Mouse (Mus musculus) cerebellum, adult 9-10 months (tissue): Measurements from ENCODE around the gene Nxpe2.
"Not testable (repeated sequence)": the region's sequence is repeated elsewhere in the genome, so short reads cannot be mapped to it uniquely, and the experiment has no call there.

ENCODE experiments used
- DNase-seq: peaks from one replicate; pipeline ENCODE4 v3.0.0; 2022

Gene Nxpe2

DNA sequence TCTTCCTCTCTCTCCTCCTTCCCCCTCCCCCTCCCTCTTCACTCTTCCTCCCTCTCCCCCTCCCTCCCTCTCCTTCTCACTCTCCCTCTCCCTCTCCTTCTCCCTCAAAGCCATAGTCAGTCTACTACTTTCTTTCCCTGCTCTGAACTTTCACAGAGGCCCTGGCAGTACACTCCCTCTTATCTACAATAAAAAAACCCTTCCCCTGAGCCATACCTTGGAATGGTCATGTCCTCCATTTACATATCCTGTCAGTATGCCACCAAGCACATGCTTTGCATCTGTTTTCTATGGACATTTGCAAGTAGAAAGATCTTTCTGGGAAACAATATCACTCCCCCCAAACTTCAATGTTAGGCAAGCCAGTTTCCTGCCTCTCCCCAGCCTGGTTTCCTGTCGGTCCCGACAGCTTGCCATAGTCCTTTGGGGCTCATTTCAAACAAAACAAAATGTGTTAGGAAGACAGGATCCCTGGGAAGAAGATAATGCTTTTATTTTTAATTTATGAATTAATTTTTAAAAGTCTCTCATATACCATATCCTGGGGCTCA lies at the start of gene Nxpe2:
Gene Nxpe2, minus strand, starts transcription at position 307 of the 551 bp plus-strand sequence.
- DNase-seq, result no peak

DNA sequence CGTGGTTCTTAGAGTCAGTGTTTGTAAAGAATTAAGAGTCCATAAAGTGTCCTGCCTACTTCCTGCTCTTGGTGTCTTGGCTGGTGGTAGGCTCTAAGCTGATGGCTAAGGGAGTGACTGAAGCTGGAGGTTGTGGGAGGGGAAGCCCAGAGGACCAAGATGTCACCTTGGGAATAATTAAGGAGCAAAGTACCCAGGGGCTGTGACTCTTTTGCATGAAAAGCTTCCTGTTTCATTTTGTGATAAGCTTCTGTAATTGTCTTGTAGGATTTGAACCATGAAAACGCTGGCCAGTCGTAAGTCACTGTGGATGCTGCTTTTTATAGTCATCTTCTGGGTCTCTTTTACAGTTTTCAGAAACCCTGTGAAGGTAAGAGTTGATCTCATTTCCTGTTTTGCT lies 36.7 kb upstream of the Nxpe2 start:
- DNase-seq, result no peak

DNA sequence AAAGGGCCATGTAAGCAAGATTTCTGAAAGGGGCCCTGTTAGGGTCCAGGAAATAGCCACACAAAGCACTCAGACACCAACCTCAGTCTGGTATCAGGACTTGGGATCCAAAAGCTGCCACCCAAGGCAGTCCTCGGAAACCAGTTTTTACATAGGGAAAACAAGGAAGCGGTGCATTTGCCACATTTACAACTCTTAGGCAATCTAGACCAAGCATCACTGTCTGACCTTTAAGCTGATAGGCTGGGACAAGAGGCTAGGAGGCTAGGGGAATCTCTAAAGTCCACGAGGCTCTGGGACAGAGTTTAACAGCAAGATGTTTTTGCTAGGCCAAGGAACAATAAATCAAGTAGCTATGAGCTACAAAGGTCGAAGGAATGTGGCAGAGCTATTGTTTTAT lies 35.2 kb upstream of the Nxpe2 start:
- DNase-seq, result no peak

DNA sequence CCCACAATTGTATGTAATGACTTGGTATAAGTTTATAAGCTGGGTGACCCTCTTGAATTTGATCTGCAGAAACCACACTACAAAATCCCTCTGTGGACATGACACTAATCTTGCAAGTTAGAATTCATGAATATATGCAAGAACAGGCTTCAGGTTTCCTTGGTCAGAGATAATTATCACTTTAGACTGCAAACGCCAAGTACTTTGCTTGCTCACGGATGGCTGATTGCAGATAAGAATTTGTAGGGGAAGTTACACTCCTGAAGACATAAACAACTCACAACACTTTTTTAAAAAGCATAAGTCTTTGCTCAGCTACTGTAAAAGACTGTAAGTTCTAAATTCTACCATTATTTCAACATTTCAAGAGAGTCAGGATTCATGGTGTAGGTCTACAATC lies 21.1 kb upstream of the Nxpe2 start:
- DNase-seq, result no peak

DNA sequence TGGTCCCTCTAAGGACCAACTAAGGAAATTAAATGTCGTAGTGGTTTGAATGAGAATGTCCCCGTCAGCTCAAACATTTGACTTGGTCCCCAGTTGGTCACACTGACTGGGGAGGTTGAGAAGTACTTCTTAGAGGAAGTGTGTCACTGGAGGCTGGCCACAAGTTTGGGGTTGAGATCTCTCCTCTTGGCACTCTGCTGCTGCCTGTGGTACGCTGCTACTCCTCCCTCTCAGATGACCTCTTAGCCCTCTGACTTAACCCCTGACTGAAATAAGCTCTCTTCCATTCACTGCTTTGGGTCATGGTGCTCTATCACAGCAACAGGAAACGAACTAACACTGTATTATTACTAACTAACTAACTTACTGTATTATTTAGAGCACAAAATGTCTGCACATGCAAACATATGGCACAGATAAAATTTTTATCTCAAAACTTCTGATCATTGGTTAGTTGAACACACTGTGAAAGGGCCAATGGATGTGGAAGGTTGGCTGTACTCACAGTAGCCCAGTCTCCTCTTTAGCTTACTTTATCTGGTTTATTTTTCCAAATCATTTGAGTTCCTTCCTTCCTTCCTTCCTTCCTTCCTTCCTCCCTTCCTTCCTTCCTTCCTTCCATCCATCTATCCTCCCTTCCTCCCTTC lies 20.1 kb upstream of the Nxpe2 start:
- DNase-seq, result no peak

DNA sequence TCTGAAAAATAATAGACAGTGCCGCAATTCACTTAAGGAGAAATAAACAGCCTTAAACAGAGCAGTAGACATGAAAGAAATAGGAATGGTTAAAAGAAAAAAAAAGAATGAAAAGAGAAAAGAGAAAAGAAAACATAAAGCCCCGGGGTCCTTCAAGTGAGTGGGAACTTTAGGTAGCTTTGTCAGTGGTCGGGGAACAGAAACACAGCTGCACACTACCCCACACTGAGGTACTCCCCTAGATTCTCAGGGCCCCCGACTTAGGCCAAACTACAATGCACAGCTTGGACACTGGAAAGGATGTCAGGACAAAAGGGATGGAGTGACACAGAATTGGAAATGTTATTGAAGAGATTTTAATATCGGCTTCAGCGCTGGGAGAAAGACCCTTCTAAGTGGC lies 9.5 kb upstream of the Nxpe2 start:
- DNase-seq, result no peak

DNA sequence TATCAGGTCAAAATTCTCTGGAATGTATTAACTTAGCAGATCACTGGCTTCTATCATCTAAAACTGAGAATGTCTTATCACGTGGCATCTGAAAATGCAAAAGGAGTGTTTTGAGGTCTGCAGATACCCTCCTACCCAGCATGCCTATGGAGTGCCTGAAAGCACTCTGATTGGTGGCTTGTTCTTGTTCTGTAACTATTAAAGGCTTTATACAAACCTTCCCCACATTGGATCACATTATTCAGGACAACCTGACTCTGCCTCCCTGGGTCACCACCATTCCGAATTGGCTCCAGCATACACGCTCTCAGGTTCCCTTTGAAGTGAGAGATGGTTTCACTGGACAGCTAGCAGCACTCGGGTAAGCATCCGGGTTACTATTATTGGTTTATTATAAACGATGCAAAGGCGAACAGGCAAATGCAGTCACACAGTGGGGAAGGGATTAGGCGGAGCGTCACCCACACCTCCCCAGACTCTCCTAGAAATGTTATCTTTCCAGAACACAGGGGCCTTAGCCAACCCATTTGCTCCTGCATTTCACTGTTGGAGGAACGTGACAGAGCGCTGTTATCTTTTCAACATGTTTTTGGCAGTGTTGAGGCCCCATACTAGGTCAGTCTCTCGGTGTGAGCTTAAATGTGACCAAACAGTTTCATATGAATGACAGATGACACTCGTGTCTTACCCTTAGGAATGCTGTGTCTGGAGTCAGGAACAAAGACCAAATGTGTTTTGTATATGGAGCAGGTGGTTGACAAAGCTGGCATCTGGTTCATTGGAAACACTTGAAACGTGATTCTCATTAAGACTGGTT lies 8.8 kb upstream of the Nxpe2 start:
- no peak for DNase-seq

DNA sequence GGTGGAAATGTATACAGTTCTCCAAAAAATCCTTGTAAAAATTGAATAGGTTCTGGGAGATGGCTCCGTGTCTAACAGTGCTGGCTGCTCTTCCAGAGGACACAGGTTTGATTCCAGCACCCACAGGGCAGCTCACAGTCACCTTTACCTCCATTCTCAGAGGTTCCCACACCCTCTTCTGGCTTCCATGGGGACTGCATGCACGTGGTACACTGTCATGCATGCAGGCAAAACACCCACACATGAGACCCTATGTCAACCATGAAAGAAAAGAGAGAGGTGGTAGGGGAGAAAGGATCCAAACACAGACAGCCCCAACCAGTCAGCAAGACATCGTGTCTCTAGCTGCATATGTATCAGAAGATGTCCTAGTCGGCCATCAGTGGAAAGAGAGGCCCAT lies 7.6 kb upstream of the Nxpe2 start:
- no peak for DNase-seq

DNA sequence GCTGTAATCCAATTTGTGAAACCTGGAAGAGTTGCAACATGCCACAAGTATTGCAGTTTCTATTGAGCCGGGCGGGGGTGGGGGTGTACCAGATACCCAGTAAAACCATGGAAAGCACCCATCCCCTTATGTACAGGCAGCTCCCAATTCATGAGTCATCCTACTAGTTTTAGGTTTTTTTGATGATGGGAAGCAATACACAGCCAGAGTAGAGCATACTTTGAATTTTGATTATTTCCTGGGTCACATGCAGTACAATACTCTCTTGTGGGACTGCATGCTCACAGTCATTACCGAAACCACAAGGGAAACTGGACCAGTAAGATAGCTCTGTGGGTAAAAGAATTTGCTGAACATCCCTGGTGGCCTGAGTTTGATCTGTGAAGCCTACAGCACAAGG lies 3.8 kb upstream of the Nxpe2 start:
- no peak for DNase-seq

DNA sequence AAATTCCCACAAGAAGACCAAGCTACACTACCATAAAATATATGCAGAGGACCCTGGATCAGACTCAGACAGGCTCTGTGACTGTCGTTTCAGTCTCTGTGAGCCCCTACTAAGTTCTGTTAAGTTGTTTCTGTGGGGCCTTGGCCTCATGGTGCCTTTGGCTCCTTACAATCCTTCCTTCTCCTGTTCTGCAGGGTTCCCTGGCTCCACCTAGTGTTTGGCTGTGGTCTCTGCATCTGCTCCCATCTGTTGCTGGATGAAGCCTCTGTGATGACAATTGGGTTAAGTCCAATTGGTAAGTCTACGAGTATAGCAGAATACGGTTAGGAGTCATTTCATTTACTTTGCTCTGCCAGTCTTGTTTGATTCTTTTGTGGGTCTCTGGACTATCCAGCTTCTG lies 1.5 kb upstream of the Nxpe2 start:
- peak; percentile 81 for DNase-seq

DNA sequence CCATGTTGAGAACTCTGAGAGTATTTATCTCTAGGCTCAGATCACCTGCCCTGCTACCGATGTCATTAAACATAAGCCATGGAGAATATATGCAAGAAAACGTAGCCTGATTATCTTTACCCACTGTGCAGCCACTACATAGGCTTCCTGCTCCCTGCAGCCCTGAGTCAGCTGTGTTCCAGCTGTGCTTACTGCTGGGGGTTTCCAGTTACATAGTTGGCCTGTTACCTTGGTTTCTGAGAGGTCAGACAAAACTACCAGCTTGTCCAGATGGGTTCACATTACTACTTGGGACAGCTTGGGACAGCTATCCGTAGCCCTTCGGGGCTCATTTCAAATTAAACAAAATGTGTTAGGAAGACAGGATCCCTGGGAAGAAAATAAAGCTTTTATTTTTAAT lies 868 bp upstream of the Nxpe2 start:
- no peak for DNase-seq

DNA sequence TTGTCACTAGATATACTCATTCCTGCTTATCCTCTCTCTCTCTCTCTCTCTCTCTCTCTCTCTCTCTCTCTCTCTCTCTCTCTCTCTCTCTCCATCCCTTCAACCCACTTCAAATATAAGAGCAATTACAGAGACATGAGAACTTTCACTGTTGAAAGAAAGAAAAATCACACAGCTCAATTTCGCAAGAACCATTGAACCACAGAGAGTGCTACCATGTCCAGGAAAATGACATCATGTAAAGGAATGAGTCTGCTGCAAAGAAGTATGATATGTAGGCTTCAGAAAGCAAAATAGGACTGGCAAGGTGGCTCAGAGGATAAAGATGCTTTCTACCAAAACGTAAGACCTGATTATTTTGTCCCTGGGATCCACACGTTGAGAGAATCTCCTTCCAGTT lies 7.4 kb downstream of the Nxpe2 start:
- no peak for DNase-seq

DNA sequence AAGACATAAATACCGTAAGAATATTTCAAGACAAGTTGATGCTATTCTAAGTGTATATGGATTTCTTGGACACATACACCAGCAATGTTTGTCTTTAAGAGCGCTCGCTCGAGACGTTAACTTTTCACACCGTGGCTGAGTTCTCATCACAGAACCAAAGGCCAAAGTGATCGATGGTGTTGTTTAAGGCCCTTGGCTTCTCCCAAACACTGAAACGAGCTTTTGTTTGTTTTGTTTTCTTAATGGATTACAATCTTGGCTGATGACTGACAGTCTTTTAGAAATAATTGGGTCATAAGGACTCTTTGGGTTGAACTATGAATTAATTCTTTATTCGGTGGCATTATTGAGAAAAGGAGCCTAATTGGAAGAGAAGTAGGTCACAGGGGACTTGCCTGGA lies 7.8 kb downstream of the Nxpe2 start:
- DNase-seq, result no peak

DNA sequence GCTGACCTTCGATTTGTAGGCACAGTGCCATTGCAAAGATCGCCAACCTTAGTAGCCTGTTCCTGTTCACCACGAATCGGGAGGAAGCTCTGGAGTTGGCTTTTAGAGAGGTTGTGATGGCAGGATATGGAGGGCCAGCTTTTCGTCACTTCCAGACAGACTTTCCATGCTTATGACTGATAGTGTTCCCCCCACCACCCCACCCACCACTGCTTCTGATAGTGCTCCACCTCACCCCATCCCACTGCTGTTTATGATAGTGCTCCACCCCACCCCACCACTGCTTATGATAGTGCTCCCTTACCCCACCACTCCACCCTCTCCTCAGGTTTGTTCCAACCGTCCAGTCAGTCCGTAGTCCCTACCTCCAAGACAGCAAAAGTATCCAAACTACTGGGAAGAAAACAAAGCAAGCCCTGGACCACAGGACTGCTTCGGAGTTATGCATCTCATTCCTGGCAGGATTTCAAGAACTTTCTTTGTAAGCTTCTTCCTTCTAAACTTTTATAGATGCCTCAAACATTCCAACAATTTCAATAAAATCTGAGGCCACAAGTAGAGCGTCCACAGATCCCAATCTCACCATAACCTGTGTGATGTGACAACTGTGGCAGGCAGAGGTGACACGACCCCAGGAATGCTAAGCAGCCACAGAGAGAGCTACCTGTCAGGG lies 12.4 kb downstream of the Nxpe2 start:
- DNase-seq, result no peak

DNA sequence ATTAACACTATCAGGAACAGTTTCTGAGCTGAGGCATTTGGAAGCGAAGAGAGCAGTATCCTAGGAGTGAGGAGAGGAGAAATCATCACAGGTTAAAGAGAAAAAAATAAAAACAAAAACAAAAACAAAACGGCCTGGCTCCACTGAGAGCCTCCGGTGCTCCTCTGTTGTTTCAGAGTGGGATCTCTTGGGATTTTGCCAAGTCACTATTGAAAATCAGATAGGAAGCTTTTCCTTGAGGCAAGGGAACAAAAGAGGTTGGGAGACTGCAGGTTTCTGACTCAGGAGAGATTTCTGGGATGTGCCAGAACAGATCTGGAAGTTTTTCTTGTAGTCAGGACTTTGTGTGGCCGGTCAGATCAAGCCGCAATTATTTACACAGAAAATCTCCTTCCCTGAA lies 13.7 kb downstream of the Nxpe2 start:
- no peak for DNase-seq

DNA sequence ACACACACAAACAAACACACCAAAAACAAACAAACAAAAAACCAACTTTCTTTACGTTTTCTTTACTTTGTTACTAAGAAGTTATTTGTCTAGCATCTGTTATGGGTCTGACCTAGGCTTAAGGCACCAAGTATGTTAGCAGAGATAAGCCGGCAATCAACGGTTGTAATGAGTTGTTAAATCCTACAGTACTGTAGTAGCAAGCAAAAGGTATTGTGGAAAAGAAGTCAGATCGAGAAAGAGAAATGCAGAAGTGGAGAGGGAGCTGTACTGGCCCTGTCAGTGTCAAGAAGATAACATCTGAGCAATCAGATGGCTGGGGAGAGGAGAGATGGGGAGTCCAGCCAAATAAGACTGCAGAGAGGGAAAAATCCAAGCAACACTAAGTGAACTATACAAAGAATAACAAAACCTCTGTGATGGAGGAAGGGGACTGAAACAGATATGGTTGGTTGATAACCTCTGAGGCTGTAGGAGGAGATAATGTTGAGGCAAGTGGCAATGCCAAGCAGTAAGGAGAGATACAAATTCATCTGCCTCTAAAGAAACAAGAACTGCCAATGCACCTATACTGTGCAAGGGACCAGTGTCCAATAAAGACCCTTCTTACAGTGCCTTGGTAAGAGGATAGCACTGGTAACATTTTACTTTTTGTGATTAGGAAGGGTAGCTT lies 14.3 kb downstream of the Nxpe2 start:
- DNase-seq, result no peak

DNA sequence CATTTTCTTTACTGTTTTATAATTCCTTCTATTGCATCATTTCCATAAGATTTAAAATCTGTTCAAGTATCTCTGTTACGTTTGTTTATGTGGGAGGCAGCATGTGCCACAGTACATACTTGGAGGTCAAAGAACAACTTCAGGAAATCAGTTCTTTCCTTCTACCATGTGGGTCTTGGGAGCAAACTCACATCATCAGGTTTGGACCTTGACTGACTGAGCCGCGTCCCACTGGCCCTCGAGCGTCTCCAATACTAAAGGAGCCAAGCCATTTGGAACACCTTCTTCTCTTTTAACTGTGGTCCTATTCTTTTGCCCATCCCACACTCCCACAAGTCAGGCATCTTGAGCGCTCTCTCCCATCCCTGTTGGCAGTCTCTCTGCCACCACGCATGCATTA lies 23.7 kb downstream of the Nxpe2 start:
- DNase-seq, result no peak

DNA sequence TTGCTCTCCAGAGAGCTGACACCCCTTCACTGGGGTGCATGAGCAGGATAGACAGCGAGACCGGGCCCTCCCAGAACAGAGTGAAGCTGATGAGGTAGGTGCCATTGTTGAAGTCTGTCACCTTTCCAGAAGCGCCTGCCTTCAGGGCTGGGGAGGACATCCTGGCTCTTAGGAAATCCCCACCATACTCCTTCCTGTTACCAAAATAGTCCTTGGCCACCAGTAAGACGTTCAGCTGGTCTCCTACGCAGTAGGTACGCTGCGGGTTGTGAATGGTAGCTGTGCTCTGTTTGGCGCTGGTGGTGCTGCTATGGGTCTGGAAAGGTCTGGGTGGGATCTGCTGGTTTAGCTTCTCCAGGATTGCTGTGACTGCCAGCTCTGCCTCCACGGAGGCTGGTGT lies 26.9 kb downstream of the Nxpe2 start:
- DNase-seq, result no peak

DNA sequence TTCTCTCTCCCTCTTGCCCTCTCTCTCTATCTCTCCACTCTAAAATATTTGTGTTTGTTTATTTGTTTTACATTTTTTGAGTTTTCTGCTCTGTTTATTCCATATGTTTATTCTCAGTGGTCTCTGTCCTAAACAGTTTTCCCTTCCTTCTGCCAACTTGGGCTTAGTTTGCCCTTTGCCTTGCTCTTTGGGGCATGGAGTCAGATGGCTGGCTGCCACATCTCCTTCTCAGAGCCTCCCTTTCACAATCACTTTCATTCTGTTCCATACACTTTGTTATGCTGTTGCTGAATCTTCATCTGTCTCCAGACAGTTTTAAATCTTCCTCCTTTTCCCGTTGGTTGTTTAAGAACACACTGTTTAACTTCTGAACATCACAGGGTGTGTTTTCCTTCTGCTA lies 37.4 kb downstream of the Nxpe2 start:
- DNase-seq, result no peak

DNA sequence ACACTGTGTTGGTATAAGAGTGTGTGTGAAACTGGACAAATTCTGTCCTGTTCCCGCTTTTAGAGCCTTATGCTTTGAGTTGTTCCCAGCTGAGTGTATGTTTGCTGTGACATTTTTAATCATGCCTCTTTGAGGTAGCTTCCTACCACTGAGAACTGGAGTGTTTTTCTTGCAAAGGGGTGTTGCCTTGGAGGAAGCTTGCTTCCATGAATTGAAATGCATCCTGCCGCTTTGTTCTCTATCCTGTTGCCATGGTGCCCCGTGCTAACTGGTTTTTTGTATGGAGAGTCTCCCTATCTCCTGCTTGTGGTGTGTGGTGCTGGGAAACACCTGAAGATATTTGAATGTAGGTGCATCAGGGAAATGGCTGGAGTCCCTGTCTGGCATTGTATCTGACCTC lies 39.1 kb downstream of the Nxpe2 start:
- no peak for DNase-seq

DNA sequence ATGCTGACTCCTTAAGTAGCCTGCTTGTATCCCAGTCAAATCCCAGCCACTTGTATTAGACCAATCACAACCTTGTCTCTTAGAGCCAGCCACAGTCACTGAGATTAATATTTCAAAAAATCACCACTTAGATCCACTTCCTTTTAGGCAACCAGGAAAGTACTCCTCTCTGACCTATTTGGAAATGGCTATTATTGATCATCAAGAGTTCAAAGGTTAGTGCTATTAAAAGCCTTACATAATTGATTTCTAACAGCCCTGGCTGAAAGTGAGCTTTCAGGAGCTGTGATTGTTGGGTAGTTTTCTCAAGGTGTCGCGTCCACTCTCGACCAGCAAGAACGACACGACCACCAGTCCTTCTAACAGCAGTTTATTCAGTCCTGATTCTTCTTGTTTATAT lies 42.0 kb downstream of the Nxpe2 start:
- DNase-seq, result no peak

DNA sequence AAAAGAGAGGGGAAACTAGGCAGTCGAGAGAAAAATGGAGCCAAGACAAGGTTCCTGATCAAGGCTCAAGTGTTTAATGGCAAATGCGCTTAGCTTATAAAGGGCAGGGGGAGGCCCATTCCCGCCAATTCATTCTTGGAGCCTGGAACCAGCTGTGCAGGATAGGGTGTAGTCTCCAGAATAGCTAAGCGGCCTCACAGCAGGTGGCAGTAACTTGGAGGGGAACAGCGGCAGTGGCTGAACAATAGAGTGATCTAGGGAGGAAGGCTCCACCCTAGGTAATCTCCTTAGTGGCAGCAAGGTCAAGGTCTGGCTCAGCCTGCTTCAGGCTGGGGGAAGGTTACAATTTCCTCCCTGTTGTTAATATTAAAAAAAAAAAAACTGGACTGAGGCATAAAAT lies 49.7 kb downstream of the Nxpe2 start:
- DNase-seq, result not testable (repeated sequence)

DNA sequence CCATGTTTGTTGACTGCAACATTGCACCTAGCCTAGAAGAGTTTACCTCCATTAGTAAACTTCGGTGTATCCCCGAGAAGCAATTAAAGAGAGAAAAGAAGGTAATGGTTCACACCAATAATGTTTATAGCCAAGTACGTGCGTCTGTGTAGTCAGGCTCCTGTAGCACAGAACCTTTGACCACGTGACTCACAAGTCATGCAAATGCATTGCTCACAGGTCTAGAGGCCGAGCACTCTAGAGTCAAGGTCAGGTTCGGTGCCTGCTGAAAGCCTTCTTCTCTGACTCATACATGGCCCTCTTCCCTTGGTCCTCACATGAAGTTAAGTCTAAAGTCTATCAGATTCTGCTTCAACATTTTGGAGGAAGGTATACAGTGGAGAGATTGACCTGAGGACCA lies 54.3 kb downstream of the Nxpe2 start:
- no peak for DNase-seq
